Mouse (Mus musculus): ENCODE results near the gene Cldn24.
"Not testable (repeated sequence)": the region's sequence is repeated elsewhere in the genome, so short reads cannot be mapped to it uniquely, and the experiment has no call there.

Cldn24 gene

DNA sequence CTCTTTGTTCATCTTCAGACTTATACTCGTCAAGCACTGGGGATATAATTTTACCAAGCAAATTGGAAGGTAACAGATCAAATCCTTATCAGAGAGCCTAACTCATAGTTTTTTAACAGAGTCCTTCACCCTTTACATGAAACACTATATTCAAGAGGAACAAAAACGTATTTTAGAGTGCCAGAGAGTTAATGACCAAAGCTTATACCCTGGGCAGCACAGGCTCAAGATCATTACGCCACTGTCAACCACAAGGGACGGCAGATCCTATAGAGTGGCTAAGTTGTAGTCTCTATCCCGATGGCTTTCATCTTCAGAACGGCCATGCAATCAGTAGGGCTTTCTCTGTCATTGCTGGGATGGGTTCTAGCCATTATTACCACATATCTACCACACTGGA, at the start of gene Cldn24:
TSS of gene Cldn24 (plus strand) at position 301 of the 400 bp plus-strand sequence.
- DNase-seq (ENCODE audit: low spot score in 2 of 2) = no peak

DNA sequence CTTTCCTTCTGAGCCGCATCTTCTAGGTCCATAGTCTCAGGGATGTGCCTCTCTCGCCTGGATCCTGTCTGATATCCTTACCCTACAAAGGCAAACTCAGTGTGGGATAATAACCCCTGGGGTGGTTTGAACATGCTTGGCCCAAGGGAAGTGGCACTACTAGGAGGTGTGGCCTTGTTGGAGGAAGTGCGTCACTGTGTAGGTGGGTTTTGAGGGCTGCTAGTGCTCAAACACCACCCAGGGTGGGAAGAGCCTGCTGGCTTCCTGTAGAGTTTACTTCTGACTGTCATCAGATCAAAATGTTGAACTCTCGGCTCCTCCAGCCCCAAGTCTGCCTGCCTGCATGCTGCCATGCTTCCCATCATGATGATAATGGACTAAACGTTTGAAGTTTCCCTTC, 49.0 kb upstream of the Cldn24 start:
- no peak for DNase-seq (ENCODE audit: low spot score in 2 of 2)

- DNase-seq (ENCODE audit: low spot score in 2 of 2) = no peak
Observed at GRCm38 (mm10) chr8:47777415-47777814, 44.5 kb upstream of the Cldn24 start.

- DNase-seq (ENCODE audit: low spot score in 2 of 2) = no peak
Observed at GRCm38 (mm10) chr8:47779589-47779988, 42.4 kb upstream of the Cldn24 start.

- no peak for DNase-seq (ENCODE audit: low spot score in 2 of 2)
Observed at GRCm38 (mm10) chr8:47781881-47782280, 40.1 kb upstream of the Cldn24 start.

- DNase-seq (ENCODE audit: low spot score in 2 of 2) = no peak
Observed at GRCm38 (mm10) chr8:47783544-47783943, 38.4 kb upstream of the Cldn24 start.

DNA sequence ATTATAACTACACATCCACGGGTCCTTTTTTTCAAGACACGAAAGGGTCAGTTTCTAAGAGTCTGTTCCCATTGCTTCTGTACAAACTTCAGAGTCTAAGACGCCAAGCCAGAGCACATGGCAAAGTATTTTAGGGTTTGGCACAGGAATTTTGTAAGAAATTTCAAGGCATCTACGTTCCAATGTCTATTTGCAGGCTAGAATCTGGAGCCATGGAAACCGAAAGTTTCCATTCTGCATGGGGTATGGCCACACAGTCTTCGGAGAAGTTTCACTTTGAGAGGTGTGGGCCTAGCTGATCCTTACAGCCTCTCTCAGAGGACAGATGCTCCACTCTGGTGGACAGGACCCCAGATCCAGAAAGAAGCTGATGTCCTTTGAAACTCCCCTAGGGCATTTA, 38.0 kb upstream of the Cldn24 start:
- DNase-seq (ENCODE audit: low spot score in 2 of 2) = no peak

DNA sequence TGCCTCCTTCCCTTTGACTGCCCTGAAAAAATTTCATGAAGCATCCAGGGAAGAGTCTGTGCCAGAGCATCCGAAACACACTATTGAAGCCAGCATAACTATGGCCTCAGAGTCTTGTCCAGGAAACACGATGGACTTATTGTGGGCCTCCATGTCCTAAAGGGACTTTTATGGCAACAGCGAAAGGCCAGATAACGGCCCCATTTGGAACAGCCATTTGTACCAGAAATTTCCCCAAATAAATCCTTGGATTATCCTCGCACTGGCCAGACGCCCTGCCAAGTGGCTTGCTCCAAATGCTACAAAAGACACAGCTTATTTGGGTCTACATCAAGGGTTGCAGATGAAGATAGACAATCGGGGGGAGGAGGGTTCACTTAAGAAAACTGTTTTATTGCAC, 37.5 kb upstream of the Cldn24 start:
- no peak for DNase-seq (ENCODE audit: low spot score in 2 of 2)

- no peak for DNase-seq (ENCODE audit: low spot score in 2 of 2)
Observed at GRCm38 (mm10) chr8:47786323-47786722, 35.6 kb upstream of the Cldn24 start.

- no peak for DNase-seq (ENCODE audit: low spot score in 2 of 2)
Observed at GRCm38 (mm10) chr8:47787705-47788104, 34.2 kb upstream of the Cldn24 start.

DNA sequence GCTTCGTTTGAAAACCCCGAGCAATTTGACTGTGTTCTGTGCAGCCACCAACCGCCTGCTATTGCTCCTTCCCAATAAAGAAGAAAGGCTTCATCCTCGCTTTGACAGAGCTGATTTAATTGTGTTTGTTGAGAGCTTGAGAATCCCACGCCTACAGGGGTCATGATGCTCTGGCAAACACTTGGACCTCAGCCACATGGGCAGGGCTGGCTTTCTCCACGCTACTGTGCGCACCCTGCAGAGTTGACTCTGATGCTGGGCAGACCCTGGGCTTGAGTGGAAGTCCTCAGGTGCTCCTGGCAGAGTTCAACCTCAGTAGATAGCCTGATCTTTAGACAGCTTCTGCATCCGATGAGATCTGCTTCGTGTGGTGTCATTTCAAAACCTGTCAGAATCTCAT, 30.0 kb upstream of the Cldn24 start:
- DNase-seq (ENCODE audit: low spot score in 2 of 2) = no peak

DNA sequence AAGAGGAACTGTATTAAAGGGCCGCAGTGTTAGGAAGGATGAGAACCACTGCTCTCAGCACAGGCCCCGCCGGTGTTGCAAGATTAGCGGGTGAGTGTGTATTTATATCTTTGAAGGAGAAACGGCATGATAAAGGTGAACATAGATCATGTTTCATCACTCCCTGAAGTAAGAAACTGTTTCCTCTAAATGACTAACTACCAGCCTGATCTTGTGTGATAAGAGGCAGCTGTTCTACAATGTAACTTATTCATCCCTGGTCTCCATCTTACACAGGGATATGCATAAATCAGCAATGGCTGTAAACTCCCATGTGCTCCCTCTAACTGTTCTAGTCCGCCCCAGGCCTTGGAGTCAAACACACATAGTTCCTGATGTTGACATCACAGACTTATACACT, 22.5 kb upstream of the Cldn24 start:
- no peak for DNase-seq (ENCODE audit: low spot score in 2 of 2)

DNA sequence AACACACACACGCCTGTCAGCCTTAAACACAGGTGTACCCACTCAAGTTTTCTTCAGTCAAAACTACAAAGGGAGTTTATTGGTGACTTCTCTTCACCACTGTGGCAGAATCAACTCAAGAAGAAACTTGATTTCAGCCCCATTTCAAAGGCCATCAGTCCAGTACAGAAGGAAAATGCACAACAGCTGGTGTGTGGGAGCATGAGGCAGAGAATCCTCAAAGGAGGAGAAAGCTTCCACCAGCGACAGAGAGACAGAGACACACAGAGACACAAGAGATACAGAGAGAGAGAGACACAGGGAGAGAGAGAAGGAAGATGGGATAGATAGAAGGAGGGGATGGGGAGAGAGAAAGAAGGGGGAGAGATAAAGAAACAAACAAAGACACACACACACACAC, 19.6 kb upstream of the Cldn24 start:
- DNase-seq (ENCODE audit: low spot score in 2 of 2) = no peak

DNA sequence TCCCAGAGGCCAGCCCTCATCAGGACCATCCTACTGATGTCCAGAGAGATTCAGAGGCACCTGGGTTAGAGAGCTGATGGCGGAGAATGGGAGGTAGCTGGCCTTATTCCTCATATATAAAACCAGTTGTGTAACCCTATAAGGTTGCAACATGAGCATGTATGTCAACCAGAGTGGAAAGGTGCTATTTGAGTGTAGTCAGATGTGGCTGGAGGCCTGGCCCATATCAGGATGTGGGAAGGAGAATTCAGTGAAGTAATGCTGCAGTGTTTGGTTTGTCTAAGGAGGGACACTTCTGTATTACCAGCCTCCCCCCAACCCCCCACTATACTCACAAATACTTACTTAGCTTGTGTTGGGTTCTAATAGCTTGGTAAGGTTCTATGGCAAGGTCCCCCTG, 17.7 kb upstream of the Cldn24 start:
- DNase-seq (ENCODE audit: low spot score in 2 of 2) = no peak

GRCm38 (mm10) chr8:47809970-47810665, 11.8 kb upstream of the Cldn24 start:
- no peak for DNase-seq (ENCODE audit: low spot score in 2 of 2)

DNA sequence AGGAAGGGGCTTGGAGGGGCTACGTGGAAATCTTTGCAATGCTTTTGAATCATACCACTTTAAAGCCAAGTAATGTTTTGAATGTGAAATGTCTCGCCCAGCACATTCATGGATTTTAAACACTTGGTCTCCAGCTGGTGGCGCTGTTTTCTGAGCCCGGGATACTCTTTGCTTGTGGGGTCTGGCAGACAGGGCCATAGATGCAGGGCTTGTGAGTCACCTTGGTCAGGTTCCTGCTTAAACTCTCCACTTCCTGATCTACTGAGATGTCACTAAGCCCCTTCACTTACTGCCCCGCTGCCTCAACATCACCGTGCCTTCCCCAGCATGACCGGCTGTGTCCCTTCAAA, 11.3 kb upstream of the Cldn24 start:
- DNase-seq (ENCODE audit: low spot score in 2 of 2) = no peak

- DNase-seq (ENCODE audit: low spot score in 2 of 2) = no peak
Observed at GRCm38 (mm10) chr8:47811221-47811620, 10.7 kb upstream of the Cldn24 start.

GRCm38 (mm10) chr8:47819034-47819433, 2.9 kb upstream of the Cldn24 start:
- DNase-seq (ENCODE audit: low spot score in 2 of 2) = no peak

GRCm38 (mm10) chr8:47820914-47821772, 800 bp upstream of the Cldn24 start:
- DNase-seq (ENCODE audit: low spot score in 2 of 2) = no peak

- not testable (repeated sequence) for DNase-seq (ENCODE audit: low spot score in 2 of 2)
Observed at GRCm38 (mm10) chr8:47822541-47822940, 598 bp downstream of the Cldn24 start.

DNA sequence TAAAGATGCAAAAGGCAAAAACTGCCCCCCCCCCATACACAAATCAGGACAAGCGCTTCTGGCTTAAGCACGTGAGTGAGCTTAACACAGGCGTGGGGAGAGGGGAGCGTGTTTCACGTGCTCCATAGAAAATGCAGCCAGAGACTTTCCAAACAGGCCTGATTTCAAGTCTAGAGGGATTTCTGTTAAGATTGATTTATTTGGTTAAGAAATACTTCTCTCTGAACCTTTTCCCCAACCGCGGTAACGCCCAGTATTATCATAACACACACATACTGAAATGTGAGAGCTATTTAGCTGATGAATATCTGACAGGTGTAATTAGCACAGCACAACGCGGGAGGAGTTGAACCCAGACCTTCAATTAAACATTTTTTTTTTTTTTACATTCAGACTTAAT, 1.8 kb downstream of the Cldn24 start:
- DNase-seq (ENCODE audit: low spot score in 2 of 2) = no peak

GRCm38 (mm10) chr8:47824182-47824581, 2.2 kb downstream of the Cldn24 start, which contains the start of gene Cldn22:
Gene Cldn22, plus strand, starts transcription at chr8:47824482.
- DNase-seq (ENCODE audit: low spot score in 2 of 2) = no peak

- no peak for DNase-seq (ENCODE audit: low spot score in 2 of 2)
Observed at GRCm38 (mm10) chr8:47825596-47825995, 3.7 kb downstream of the Cldn24 start.
